Mouse (Mus musculus): ENCODE results near the gene Lgalsl.

DNA sequence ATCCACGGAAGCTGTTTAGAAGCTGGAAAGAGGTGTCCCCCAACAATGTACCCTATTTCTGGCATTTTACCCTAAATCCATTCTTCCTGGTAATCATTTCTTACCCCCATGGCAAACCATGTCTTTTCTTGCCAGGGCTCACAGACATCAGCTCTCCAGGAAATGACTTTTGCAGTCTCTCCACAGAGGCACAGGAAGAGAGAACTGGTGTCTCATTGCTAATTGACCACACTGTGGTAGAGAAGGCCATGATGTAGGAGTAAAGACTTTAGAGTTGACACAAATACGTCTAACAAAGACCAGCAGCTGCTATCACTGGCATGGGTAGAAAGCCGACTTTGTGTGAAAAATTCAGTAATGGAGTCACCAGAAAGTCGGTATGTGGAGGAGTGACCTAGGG is 50.5 kb downstream of the Lgalsl start:
- TF ChIP-seq CTCF (IDR thresholded peaks at IDR 0.05; ENCODE audit: borderline replicate concordance, extremely low read depth, insufficient read depth, insufficient read length) (no peak), POLR2A (IDR thresholded peaks at IDR 0.05; ENCODE audit: borderline replicate concordance, extremely low read depth, insufficient read depth, insufficient read length, poor library complexity, severe bottlenecking) (no peak)
